Mouse (Mus musculus): ENCODE results near the gene Gstk1. TPM values are rescaled to one million over a fixed set of nuclear protein-coding genes. Genes with fewer than 3 reads are reported as not detected.

Gstk1 gene
- 7.9 and 8.1 TPM in 2 replicates for total RNA-seq (2012; rRNA removed)

- Histone ChIP-seq H3K9ac (ENCODE audit: insufficient read depth, low read depth, low read length, poor library complexity, severe bottlenecking) (peak within 1 kb of the TSS; percentile 29; the same call in 1 of the 2 replicates), H3K4me3 (ENCODE audit: insufficient read depth in 1 of 2, low read depth in 1 of 2, low read length in 2 of 2, poor library complexity in 1 of 2, severe bottlenecking in 1 of 2) (peak within 1 kb of the TSS; percentile 58), H3K4me1 (ENCODE audit: control insufficient read depth in 2 of 2, insufficient read depth in 2 of 2, low read length in 2 of 2, poor library complexity in 1 of 2) (peaks cover 0 to 2% of the 10 kb centered on the region in 2 experiments; a peak in 1 of 4 replicates), H3K27ac (ENCODE audit: insufficient read depth, low read depth, low read length, poor library complexity, severe bottlenecking) (no peak within 1 kb of the TSS), H3K36me3 (ENCODE audit: control insufficient read depth, insufficient read depth, low read length, poor library complexity, severe bottlenecking) (no peaks in the 10 kb centered on the region), H3K9me3 (ENCODE audit: control insufficient read depth, insufficient read depth, low read depth, low read length) (no peaks in the 10 kb centered on the region)
- DNase-seq (ENCODE audit: low read depth, low spot score), result peak; percentile 87
- in situ Hi-C loops (cut with MboI; ENCODE audit: low sequenced_read_pairs in 2 of 2, unreplicated experiment in 2 of 2), result no loop called here
- 0 out of 2 replicates have a peak, but pooled peaks have one; percentile 31 for TF ChIP-seq HCFC1 (IDR thresholded peaks at IDR 0.05; ENCODE audit: borderline replicate concordance, insufficient read depth, low read length)
- TF ChIP-seq ZC3H11A (IDR thresholded peaks at IDR 0.05; ENCODE audit: borderline replicate concordance, low read depth, low read length), result no peak
Measured at GRCm38 (mm10) chr6:42245711-42246353, at the start of gene Gstk1. TSS of gene Gstk1 (plus strand) at chr6:42245935.

- Histone ChIP-seq H3K9me3 (ENCODE audit: control insufficient read depth, insufficient read depth, low read depth, low read length) (no peaks in the 10 kb centered on the region), H3K4me1 (ENCODE audit: control insufficient read depth in 2 of 2, insufficient read depth in 2 of 2, low read length in 2 of 2, poor library complexity in 1 of 2) (no peaks in the 10 kb centered on the region), H3K27ac (ENCODE audit: insufficient read depth, low read depth, low read length, poor library complexity, severe bottlenecking) (no peak overlapping the region), H3K9ac (ENCODE audit: insufficient read depth, low read depth, low read length, poor library complexity, severe bottlenecking) (no peak overlapping the region), H3K4me3 (ENCODE audit: insufficient read depth in 1 of 2, low read depth in 1 of 2, low read length in 2 of 2, poor library complexity in 1 of 2, severe bottlenecking in 1 of 2) (no peak overlapping the region), H3K36me3 (ENCODE audit: control insufficient read depth, insufficient read depth, low read length, poor library complexity, severe bottlenecking) (no peaks in the 10 kb centered on the region)
- in situ Hi-C loops (cut with MboI; ENCODE audit: low sequenced_read_pairs in 2 of 2, unreplicated experiment in 2 of 2), result no loop called here
- TF ChIP-seq HCFC1 (IDR thresholded peaks at IDR 0.05; ENCODE audit: borderline replicate concordance, insufficient read depth, low read length) (no peak), ZC3H11A (IDR thresholded peaks at IDR 0.05; ENCODE audit: borderline replicate concordance, low read depth, low read length) (no peak), CHD2 (IDR thresholded peaks at IDR 0.05; ENCODE audit: low read depth, low read length) (no peak), MAFK (IDR thresholded peaks at IDR 0.05; ENCODE audit: insufficient read depth, low read depth, low read length) (no peak), ZNF384 (IDR thresholded peaks at IDR 0.05; ENCODE audit: low read depth, low read length) (no peak)
- no peak for DNase-seq (ENCODE audit: low read depth, low spot score)
Measured at GRCm38 (mm10) chr6:42197710-42198109, 48.0 kb upstream of the Gstk1 start.

- no peak for DNase-seq (ENCODE audit: low read depth, low spot score)
- Histone ChIP-seq H3K9ac (ENCODE audit: insufficient read depth, low read depth, low read length, poor library complexity, severe bottlenecking) (no peak overlapping the region), H3K36me3 (ENCODE audit: control insufficient read depth, insufficient read depth, low read length, poor library complexity, severe bottlenecking) (no peaks in the 10 kb centered on the region), H3K27ac (ENCODE audit: insufficient read depth, low read depth, low read length, poor library complexity, severe bottlenecking) (no peak overlapping the region), H3K4me1 (ENCODE audit: control insufficient read depth in 2 of 2, insufficient read depth in 2 of 2, low read length in 2 of 2, poor library complexity in 1 of 2) (no peaks in the 10 kb centered on the region), H3K9me3 (ENCODE audit: control insufficient read depth, insufficient read depth, low read depth, low read length) (no peaks in the 10 kb centered on the region), H3K4me3 (ENCODE audit: insufficient read depth in 1 of 2, low read depth in 1 of 2, low read length in 2 of 2, poor library complexity in 1 of 2, severe bottlenecking in 1 of 2) (no peak overlapping the region)
- in situ Hi-C loops (cut with MboI; ENCODE audit: low sequenced_read_pairs in 2 of 2, unreplicated experiment in 2 of 2), result no loop called here
- TF ChIP-seq CHD2 (IDR thresholded peaks at IDR 0.05; ENCODE audit: low read depth, low read length) (no peak), ZC3H11A (IDR thresholded peaks at IDR 0.05; ENCODE audit: borderline replicate concordance, low read depth, low read length) (no peak), HCFC1 (IDR thresholded peaks at IDR 0.05; ENCODE audit: borderline replicate concordance, insufficient read depth, low read length) (no peak), ZNF384 (IDR thresholded peaks at IDR 0.05; ENCODE audit: low read depth, low read length) (no peak)
Measured at GRCm38 (mm10) chr6:42199498-42199897, 46.2 kb upstream of the Gstk1 start.

- Histone ChIP-seq H3K9ac (ENCODE audit: insufficient read depth, low read depth, low read length, poor library complexity, severe bottlenecking) (no peak within 1 kb of the TSS), H3K4me1 (ENCODE audit: control insufficient read depth in 2 of 2, insufficient read depth in 2 of 2, low read length in 2 of 2, poor library complexity in 1 of 2) (no peaks in the 10 kb centered on the region), H3K4me3 (ENCODE audit: insufficient read depth in 1 of 2, low read depth in 1 of 2, low read length in 2 of 2, poor library complexity in 1 of 2, severe bottlenecking in 1 of 2) (no peak within 1 kb of the TSS), H3K36me3 (ENCODE audit: control insufficient read depth, insufficient read depth, low read length, poor library complexity, severe bottlenecking) (no peaks in the 10 kb centered on the region), H3K27ac (ENCODE audit: insufficient read depth, low read depth, low read length, poor library complexity, severe bottlenecking) (no peak within 1 kb of the TSS), H3K9me3 (ENCODE audit: control insufficient read depth, insufficient read depth, low read depth, low read length) (no peaks in the 10 kb centered on the region)
- TF ChIP-seq HCFC1 (IDR thresholded peaks at IDR 0.05; ENCODE audit: borderline replicate concordance, insufficient read depth, low read length), result no peak
- TF ChIP-seq CHD2 (IDR thresholded peaks at IDR 0.05; ENCODE audit: low read depth, low read length), result no peak
- TF ChIP-seq MAFK (IDR thresholded peaks at IDR 0.05; ENCODE audit: insufficient read depth, low read depth, low read length), result no peak
- TF ChIP-seq ZNF384 (IDR thresholded peaks at IDR 0.05; ENCODE audit: low read depth, low read length), result no peak
- TF ChIP-seq ZC3H11A (IDR thresholded peaks at IDR 0.05; ENCODE audit: borderline replicate concordance, low read depth, low read length), result no peak
- in situ Hi-C loops (cut with MboI; ENCODE audit: low sequenced_read_pairs in 2 of 2, unreplicated experiment in 2 of 2), result no loop called here
- no peak for DNase-seq (ENCODE audit: low read depth, low spot score)
Measured at GRCm38 (mm10) chr6:42215028-42215427, 30.7 kb upstream of the Gstk1 start, which contains the start of gene Tas2r144. TSS of gene Tas2r144 (plus strand) at chr6:42215328.
